ENCODE assay signal across 9 mouse cellular contexts in genomic region chr5:92369151-92369994, GRCm38 (mm10). TPM values are rescaled to one million over a fixed set of nuclear protein-coding genes. Genes with fewer than 3 reads are reported as not detected.
DNase-seq lines count a peak whose midpoint lies in the region; ATAC-seq and TF ChIP-seq lines count a peak whose summit lies in the region.
"Had no signal": no experiment of that assay in that cellular context is flagged by ENCODE, and none has a peak within 500 bp of the region (broad histone marks: within the 10 kb centered on the region; RNA-seq: fewer than 3 reads in every experiment).

No protein-coding gene starts in this region.

- ATAC-seq in midbrain, embryonic 13.5 days = peak; percentile 84

- H3K4me3 ChIP-seq in left cerebral cortex, adult 2 months = 0 out of 2 replicates have a peak overlapping the region, but pooled peaks have one; percentile 16
- H3K4me3 ChIP-seq in midbrain, embryonic 13.5 days (replicated peaks) = no peak overlapping the region

- TF ChIP-seq CTCF in left cerebral cortex, adult 2 months (IDR thresholded peaks at IDR 0.05) = no peak; the same call in 1 of the 2 replicates

- no peaks in the 10 kb centered on the region for H3K27me3 ChIP-seq in midbrain, embryonic 13.5 days

- peak overlapping the region; percentile 20 for H3K27ac ChIP-seq in left cerebral cortex, adult 2 months
- peak overlapping the region; percentile 25; the same call in 1 of the 2 replicates for H3K27ac ChIP-seq in midbrain, embryonic 13.5 days

- no peak overlapping the region for H3K4me2 ChIP-seq in midbrain, embryonic 13.5 days (replicated peaks)

- no peak overlapping the region for H3K9ac ChIP-seq in midbrain, embryonic 13.5 days (replicated peaks)

- H3K9me3 ChIP-seq in midbrain, embryonic 13.5 days = no peaks in the 10 kb centered on the region

- 70% methylated on average over 13 of the region's 13 CpGs for WGBS in midbrain, embryonic 13.5 days

- H3K4me1 ChIP-seq in midbrain, embryonic 13.5 days (replicated peaks) = 0 out of 2 replicates have a peak, but pooled peaks cover 2% of the 10 kb centered on the region

- H3K36me3 ChIP-seq in midbrain, embryonic 13.5 days = no peaks in the 10 kb centered on the region

- intact Hi-C loops in heart, postnatal 10 days (cut with DNase I) = no loop called here
- intact Hi-C loops in left cerebral cortex, adult 2 months (cut with DNase I) = no loop called here

- DNase-seq in urinary bladder, postnatal 14 days (ENCODE audit: low spot score) = peak; percentile 68
- DNase-seq in urinary bladder, adult 2 months (ENCODE audit: low spot score) = no peak
- peak; percentile 87 to 93 for DNase-seq in cerebellum, postnatal 10 days
- DNase-seq in heart, postnatal 10 days = peak; percentile 74 to 75
- peak; percentile 24 to 38 for DNase-seq in left cerebral cortex, adult 2 months (ENCODE audit: extremely low spot score in 1 of 2, low spot score in 2 of 2)
- no peak for DNase-seq in ovary, adult 18-20 months (ENCODE audit: low spot score)
- DNase-seq in ovary, postnatal 10 days (ENCODE audit: low spot score) = no peak

RNA-seq across cellular contexts. Expression of gene Cxcl10, which starts 20.7 kb away (rescaled TPM):
- 7.0 and 14.7 TPM in 2 replicates for polyA plus RNA-seq in urinary bladder, adult 2 months (2012; rRNA removed)
- 1 to 10 TPM in 1 of 2 experiments, under 1 TPM in 1; 0.40 to 1.0 TPM for total RNA-seq in heart, postnatal 10 days (2021)
- not detected for total RNA-seq in left cerebral cortex, adult 2 months (2021)
- polyA plus RNA-seq in midbrain, embryonic 13.5 days (2015; fragmentation: Nextera tagmentation; extraction: Ambion mirVana) = 0.28 and 0.31 TPM in 2 replicates

RNA-seq across cellular contexts. Expression of gene Art3, which starts 37.7 kb away (rescaled TPM):
- polyA plus RNA-seq in urinary bladder, adult 2 months (2012; rRNA removed) = 839 and 925 TPM in 2 replicates
- total RNA-seq in heart, postnatal 10 days (2021) = 100 to 1,000 TPM; 369 to 606 TPM
- total RNA-seq in left cerebral cortex, adult 2 months (2021) = 1 to 10 TPM; 3.8 to 7.5 TPM
- 2.9 and 5.6 TPM in 2 replicates for polyA plus RNA-seq in midbrain, embryonic 13.5 days (2015; fragmentation: Nextera tagmentation; extraction: Ambion mirVana)

RNA-seq across cellular contexts. Expression of gene Cxcl9, which starts 41.5 kb away (rescaled TPM):
- 7.3 and 8.8 TPM in 2 replicates for polyA plus RNA-seq in urinary bladder, adult 2 months (2012; rRNA removed)
- under 1 TPM; 0.64 to 0.81 TPM for total RNA-seq in heart, postnatal 10 days (2021)
- not detected for total RNA-seq in left cerebral cortex, adult 2 months (2021)
- polyA plus RNA-seq in midbrain, embryonic 13.5 days (2015; fragmentation: Nextera tagmentation; extraction: Ambion mirVana) = not detected in 2 replicates
- polyA plus RNA-seq: limb, embryonic 11.5 days had no signal

RNA-seq across cellular contexts. Expression of gene Sdad1, which starts 59.1 kb away (rescaled TPM):
- polyA plus RNA-seq in urinary bladder, adult 2 months (2012; rRNA removed) = 12.3 and 13.6 TPM in 2 replicates
- total RNA-seq in heart, postnatal 10 days (2021) = 10 to 100 TPM; 15.6 to 18.0 TPM
- total RNA-seq in left cerebral cortex, adult 2 months (2021) = 10 to 100 TPM; 21.2 to 21.8 TPM
- 32.6 and 34.2 TPM in 2 replicates for polyA plus RNA-seq in midbrain, embryonic 13.5 days (2015; fragmentation: Nextera tagmentation; extraction: Ambion mirVana)

Comparison
In these comparisons a context has a peak if more than half of its experiments do, and no peak if none do; other contexts are left out.
1. DNase-seq: peak in urinary bladder, postnatal 14 days (single experiment), cerebellum, postnatal 10 days (2 of 2), heart, postnatal 10 days (2 of 2) and left cerebral cortex, adult 2 months (2 of 2); none in urinary bladder, adult 2 months (single experiment), ovary, adult 18-20 months (single experiment) and ovary, postnatal 10 days (single experiment).
2. RNA of gene Art3, which starts 37.7 kb away (total RNA-seq): 369 to 606 TPM in heart, postnatal 10 days; 3.8 to 7.5 TPM in left cerebral cortex, adult 2 months; every median in the first group is over 10 times any median in the second.